Mouse (Mus musculus): ENCODE results near the gene Gm5134. TPM values are rescaled to one million over a fixed set of nuclear protein-coding genes. Genes with fewer than 3 reads are reported as not detected.

The Gm5134 gene
- polyA plus RNA-seq (2017; shearing (Covaris generic)), result 1.3 TPM

GRCm38 (mm10) chr10:75954381-75954811, at the start of gene Gm5134:
Gene Gm5134 (plus strand): TSS chr10:75954514.

GRCm38 (mm10) chr10:75921026-75921725, 33.1 kb upstream of the Gm5134 start, which contains the start of gene Smarcb1:
Gene Smarcb1 (minus strand): TSS chr10:75921617.

GRCm38 (mm10) chr10:75932891-75933290, 21.4 kb upstream of the Gm5134 start, which contains the start of gene Chchd10:
Gene Chchd10 (plus strand): TSS chr10:75933130.

GRCm38 (mm10) chr10:75935680-75936541, 18.4 kb upstream of the Gm5134 start, which contains the start of gene Mmp11:
Gene Mmp11 (minus strand): TSS chr10:75936496.

GRCm38 (mm10) chr10:75940520-75940919, 13.8 kb upstream of the Gm5134 start, which contains the start of gene Gm867:
Gene Gm867 (minus strand): TSS chr10:75940672.

GRCm38 (mm10) chr10:75942736-75943477, 11.4 kb upstream of the Gm5134 start, which contains the start of gene Vpreb3:
Gene Vpreb3 (plus strand): TSS chr10:75943057.

GRCm38 (mm10) chr10:76032402-76033118, 78.2 kb downstream of the Gm5134 start, which contains the start of gene Zfp280b:
Gene Zfp280b (plus strand): TSS chr10:76032650.

Other genes with a start within 250 kb of the Gm5134 start
- 50.0 TPM for gene Cabin1, start 190.2 kb upstream of the Gm5134 start, polyA plus RNA-seq (2017; shearing (Covaris generic))
- 32.2 TPM for gene Ddt, start 181.1 kb upstream of the Gm5134 start, polyA plus RNA-seq (2017; shearing (Covaris generic))
- gene Gm20441, start 173.6 kb upstream of the Gm5134 start, polyA plus RNA-seq (2017; shearing (Covaris generic)), result not detected
- gene Gstt3, start 173.1 kb upstream of the Gm5134 start, polyA plus RNA-seq (2017; shearing (Covaris generic)), result not detected
- gene Gstt1, start 155.9 kb upstream of the Gm5134 start, polyA plus RNA-seq (2017; shearing (Covaris generic)), result not detected
- not detected for gene Gstt4, start 132.0 kb upstream of the Gm5134 start, polyA plus RNA-seq (2017; shearing (Covaris generic))
- gene Gstt2, start 117.1 kb upstream of the Gm5134 start, polyA plus RNA-seq (2017; shearing (Covaris generic)), result 20.8 TPM
- 489 TPM for gene Mif, start 94.3 kb upstream of the Gm5134 start, polyA plus RNA-seq (2017; shearing (Covaris generic))
- 1.7 TPM for gene Derl3, start 61.1 kb upstream of the Gm5134 start, polyA plus RNA-seq (2017; shearing (Covaris generic))
- 44.5 TPM for gene Smarcb1, start 32.9 kb upstream of the Gm5134 start, polyA plus RNA-seq (2017; shearing (Covaris generic))
- gene Chchd10, start 21.4 kb upstream of the Gm5134 start, polyA plus RNA-seq (2017; shearing (Covaris generic)), result 39.1 TPM
- gene Mmp11, start 18.0 kb upstream of the Gm5134 start, polyA plus RNA-seq (2017; shearing (Covaris generic)), result 1.9 TPM
- gene Gm867, start 13.8 kb upstream of the Gm5134 start, polyA plus RNA-seq (2017; shearing (Covaris generic)), result not detected
- gene Vpreb3, start 11.5 kb upstream of the Gm5134 start, polyA plus RNA-seq (2017; shearing (Covaris generic)), result not detected
- gene Zfp280b, start 78.1 kb downstream of the Gm5134 start, polyA plus RNA-seq (2017; shearing (Covaris generic)), result 25.8 TPM
- 0.11 TPM for gene Slc5a4b, start 156.4 kb downstream of the Gm5134 start, polyA plus RNA-seq (2017; shearing (Covaris generic))
- not detected for gene Slc5a4a, start 192.9 kb downstream of the Gm5134 start, polyA plus RNA-seq (2017; shearing (Covaris generic))

All from naive thymus-derived CD4-positive, alpha-beta T cell, adult 5 months (primary cell).